Mouse (Mus musculus): ENCODE results near the gene Serp2. TPM values are rescaled to one million over a fixed set of nuclear protein-coding genes. Genes with fewer than 3 reads are reported as not detected.
A peak's percentile ranks its signal among the peaks of the same experiment; 100 is the strongest.

Serp2 gene
- polyA plus RNA-seq, 1 experiment, result 6.1 TPM

GRCm38 (mm10) chr14:76533170-76533815 is 23.4 kb downstream of the Serp2 start:
- H3K36me3 ChIP-seq (ENCODE audit: control insufficient read depth, insufficient read depth, low read length, poor library complexity, severe bottlenecking), result no peaks in the 10 kb centered on the region
- peaks cover 3% of the 10 kb centered on the region for H3K4me1 ChIP-seq (ENCODE audit: control insufficient read depth, insufficient read depth, low read length)
- peak overlapping the region; percentile 60 for H3K27ac ChIP-seq (ENCODE audit: insufficient read depth, low read length)
- TF ChIP-seq POLR2A (IDR thresholded peaks at IDR 0.05; ENCODE audit: insufficient read depth, low read length) (no peak), EP300 (IDR thresholded peaks at IDR 0.05; ENCODE audit: insufficient read depth, low read depth, low read length) (peak; percentile 39; the same call in 1 of the 2 replicates)
- peak overlapping the region; percentile 60 for H3K9ac ChIP-seq (ENCODE audit: low read depth, poor library complexity, severe bottlenecking)
- peak overlapping the region; percentile 54 for H3K4me3 ChIP-seq (ENCODE audit: low read depth, low read length)
- H3K27me3 ChIP-seq (ENCODE audit: control insufficient read depth, insufficient read depth, low read length, poor library complexity, severe bottlenecking), result no peaks in the 10 kb centered on the region
- no peaks in the 10 kb centered on the region for H3K9me3 ChIP-seq (replicated peaks; ENCODE audit: control insufficient read depth, insufficient read depth, low read length, poor library complexity, severe bottlenecking)

- H3K27ac ChIP-seq (ENCODE audit: insufficient read depth, low read length), result peak overlapping the region; percentile 60
- no peak for TF ChIP-seq CTCF (IDR thresholded peaks at IDR 0.05; ENCODE audit: low read depth, low read length)
- TF ChIP-seq EP300 (IDR thresholded peaks at IDR 0.05; ENCODE audit: insufficient read depth, low read depth, low read length), result no peak
- peak; percentile 50 for TF ChIP-seq POLR2A (IDR thresholded peaks at IDR 0.05; ENCODE audit: insufficient read depth, low read length)
- no peaks in the 10 kb centered on the region for H3K9me3 ChIP-seq (replicated peaks; ENCODE audit: control insufficient read depth, insufficient read depth, low read length, poor library complexity, severe bottlenecking)
- H3K27me3 ChIP-seq (ENCODE audit: control insufficient read depth, insufficient read depth, low read length, poor library complexity, severe bottlenecking), result no peaks in the 10 kb centered on the region
- H3K9ac ChIP-seq (ENCODE audit: low read depth, poor library complexity, severe bottlenecking), result peak overlapping the region; percentile 60
- no peaks in the 10 kb centered on the region for H3K36me3 ChIP-seq (ENCODE audit: control insufficient read depth, insufficient read depth, low read length, poor library complexity, severe bottlenecking)
- H3K4me3 ChIP-seq (ENCODE audit: low read depth, low read length), result peak overlapping the region; percentile 54
- H3K4me1 ChIP-seq (ENCODE audit: control insufficient read depth, insufficient read depth, low read length), result peaks cover 5% of the 10 kb centered on the region
Measured at GRCm38 (mm10) chr14:76532257-76533169, 24.2 kb downstream of the Serp2 start.

GRCm38 (mm10) chr14:76531027-76531660 is 25.5 kb downstream of the Serp2 start:
- Histone ChIP-seq H3K27ac (ENCODE audit: insufficient read depth, low read length) (no peak overlapping the region), H3K27me3 (ENCODE audit: control insufficient read depth, insufficient read depth, low read length, poor library complexity, severe bottlenecking) (no peaks in the 10 kb centered on the region), H3K36me3 (ENCODE audit: control insufficient read depth, insufficient read depth, low read length, poor library complexity, severe bottlenecking) (no peaks in the 10 kb centered on the region), H3K9ac (ENCODE audit: low read depth, poor library complexity, severe bottlenecking) (no peak overlapping the region), H3K4me3 (ENCODE audit: low read depth, low read length) (no peak overlapping the region), H3K9me3 (replicated peaks; ENCODE audit: control insufficient read depth, insufficient read depth, low read length, poor library complexity, severe bottlenecking) (no peaks in the 10 kb centered on the region), H3K4me1 (ENCODE audit: control insufficient read depth, insufficient read depth, low read length) (peaks cover 5% of the 10 kb centered on the region)
- TF ChIP-seq POLR2A (IDR thresholded peaks at IDR 0.05; ENCODE audit: insufficient read depth, low read length) (no peak), EP300 (IDR thresholded peaks at IDR 0.05; ENCODE audit: insufficient read depth, low read depth, low read length) (no peak)

GRCm38 (mm10) chr14:76528641-76529040 is 28.0 kb downstream of the Serp2 start:
- H3K27me3 ChIP-seq (ENCODE audit: control insufficient read depth, insufficient read depth, low read length, poor library complexity, severe bottlenecking), result no peaks in the 10 kb centered on the region

GRCm38 (mm10) chr14:76527758-76528313 is 28.9 kb downstream of the Serp2 start:
- TF ChIP-seq CTCF (IDR thresholded peaks at IDR 0.05; ENCODE audit: low read depth, low read length) (no peak), EP300 (IDR thresholded peaks at IDR 0.05; ENCODE audit: insufficient read depth, low read depth, low read length) (no peak), POLR2A (IDR thresholded peaks at IDR 0.05; ENCODE audit: insufficient read depth, low read length) (no peak)
- Histone ChIP-seq H3K27me3 (ENCODE audit: control insufficient read depth, insufficient read depth, low read length, poor library complexity, severe bottlenecking) (no peaks in the 10 kb centered on the region), H3K36me3 (ENCODE audit: control insufficient read depth, insufficient read depth, low read length, poor library complexity, severe bottlenecking) (no peaks in the 10 kb centered on the region), H3K9me3 (replicated peaks; ENCODE audit: control insufficient read depth, insufficient read depth, low read length, poor library complexity, severe bottlenecking) (no peaks in the 10 kb centered on the region), H3K4me1 (ENCODE audit: control insufficient read depth, insufficient read depth, low read length) (peaks cover 3% of the 10 kb centered on the region), H3K4me3 (ENCODE audit: low read depth, low read length) (no peak overlapping the region), H3K27ac (ENCODE audit: insufficient read depth, low read length) (peak overlapping the region; percentile 13), H3K9ac (ENCODE audit: low read depth, poor library complexity, severe bottlenecking) (no peak overlapping the region)

More at GRCm38 (mm10) chr14:76528641-76529040, 28.0 kb downstream of the Serp2 start:
- TF ChIP-seq POLR2A (IDR thresholded peaks at IDR 0.05; ENCODE audit: insufficient read depth, low read length) (no peak), CTCF (IDR thresholded peaks at IDR 0.05; ENCODE audit: low read depth, low read length) (no peak), EP300 (IDR thresholded peaks at IDR 0.05; ENCODE audit: insufficient read depth, low read depth, low read length) (no peak)
- Histone ChIP-seq H3K27ac (ENCODE audit: insufficient read depth, low read length) (peak overlapping the region; percentile 13), H3K36me3 (ENCODE audit: control insufficient read depth, insufficient read depth, low read length, poor library complexity, severe bottlenecking) (no peaks in the 10 kb centered on the region), H3K9ac (ENCODE audit: low read depth, poor library complexity, severe bottlenecking) (no peak overlapping the region), H3K4me3 (ENCODE audit: low read depth, low read length) (no peak overlapping the region), H3K4me1 (ENCODE audit: control insufficient read depth, insufficient read depth, low read length) (peaks cover 5% of the 10 kb centered on the region), H3K9me3 (replicated peaks; ENCODE audit: control insufficient read depth, insufficient read depth, low read length, poor library complexity, severe bottlenecking) (no peaks in the 10 kb centered on the region)
